11 mouse cellular contexts compared by ENCODE assay signal in genomic region chr17:45845832-45846231, GRCm38 (mm10).
DNase-seq lines count a peak whose midpoint lies in the region; TF ChIP-seq lines count a peak whose summit lies in the region.
"Had no signal": no experiment of that assay in that cellular context is flagged by ENCODE, and none has a peak within 500 bp of the region (broad histone marks: within the 10 kb centered on the region; RNA-seq: fewer than 3 reads in every experiment).

No protein-coding gene starts in this region.

- H3K4me2 ChIP-seq in CH12.LX (ENCODE audit: insufficient read depth, low read depth, poor library complexity, severe bottlenecking): no peak overlapping the region

- intact Hi-C loops in left cerebral cortex, adult 2 months (cut with DNase I): loop anchor here (5.0 kb wide), 1 partner anchor 181 kb away; no protein-coding TSS in a partner anchor

- no peak overlapping the region for H3K9ac ChIP-seq in CH12.LX (ENCODE audit: insufficient read depth, low read depth)

- peaks cover 22% of the 10 kb centered on the region for H3K9me3 ChIP-seq in CH12.LX (replicated peaks; ENCODE audit: low read length)

- peak; percentile 43 for TF ChIP-seq RAD21 in CH12.LX (IDR thresholded peaks at IDR 0.05; ENCODE audit: low read depth, low read length)

- TF ChIP-seq CTCF in left cerebral cortex, adult 2 months (IDR thresholded peaks at IDR 0.05): peak; percentile 22
- peak; percentile 25 to 58; a peak in 3 of 4 replicates for TF ChIP-seq CTCF in CH12.LX (conservative IDR thresholded peaks at IDR 0.05 in 1 of 2, IDR thresholded peaks at IDR 0.05 in 1 of 2; ENCODE audit: low read depth in 2 of 2, low read length in 2 of 2)

- H3K27me3 ChIP-seq in CH12.LX (replicated peaks): peaks cover 62% of the 10 kb centered on the region

- H3K4me3 ChIP-seq in left cerebral cortex, adult 2 months: no peak overlapping the region
- no peak overlapping the region for H3K4me3 ChIP-seq in CH12.LX (replicated peaks in 1 of 3; ENCODE audit: low read depth in 2 of 3, low read length in 2 of 3, poor library complexity in 1 of 3)
- H3K4me3 ChIP-seq: heart, embryonic 10.5 days had no signal

- no peak for TF ChIP-seq EP300 in CH12.LX (IDR thresholded peaks at IDR 0.05; ENCODE audit: low read length)

- in situ Hi-C loops in CH12.LX (cut with MboI; ENCODE audit: low pct_ligation_motif_present, low pct_unique_long_range_greater_than_20kb, low sequenced_read_pairs): no loop called here

- H3K4me1 ChIP-seq in CH12.LX (ENCODE audit: control insufficient read depth in 1 of 2, insufficient read depth in 2 of 2): no peaks in the 10 kb centered on the region; a peak in 1 of 4 replicates

- H3K79me2 ChIP-seq in CH12.LX (replicated peaks; ENCODE audit: control insufficient read depth, extremely low read depth, insufficient read depth, poor library complexity, severe bottlenecking): no peaks in the 10 kb centered on the region

- DNase-seq in left cerebral cortex, adult 2 months (ENCODE audit: extremely low spot score in 1 of 2, low spot score in 2 of 2): no peak
- DNase-seq in left cerebral cortex, adult 8-10 months (ENCODE audit: low spot score in 2 of 2): no peak
- DNase-seq in 416B (ENCODE audit: low read depth): peak; percentile 26
- peak; percentile 11 for DNase-seq in CH12.LX (ENCODE audit: extremely low read depth)
- DNase-seq in c-Kit-positive CD71-positive TER-119-positive erythroid progenitor cells, embryonic 14.5 days (ENCODE audit: low spot score): peak; percentile 11
- DNase-seq in adrenal gland, adult 8-10 months: no peak
- DNase-seq in spleen, postnatal 10 days (ENCODE audit: low spot score in 2 of 2): no peak
- no peak for DNase-seq in cerebellum, postnatal 25 days
- DNase-seq: adrenal gland, postnatal 10 days; cerebellum, adult 11-12 months had no signal

- dilution Hi-C loops in CH12.LX (cut with MboI; ENCODE audit: extremely low pct_ligation_motif_present, extremely low pct_unique_long_range_greater_than_20kb, low sequenced_read_pairs): no loop called here

- no peak overlapping the region for H3K27ac ChIP-seq in left cerebral cortex, adult 2 months
- H3K27ac ChIP-seq in CH12.LX (ENCODE audit: insufficient read depth, low read depth): no peak overlapping the region
- H3K27ac ChIP-seq: heart, embryonic 10.5 days had no signal

- no peak for TF ChIP-seq POLR2A in CH12.LX (IDR thresholded peaks at IDR 0.05; ENCODE audit: low read depth, low read length)

- H3K36me3 ChIP-seq in CH12.LX (replicated peaks in 1 of 2; ENCODE audit: control insufficient read depth in 1 of 2, insufficient read depth in 1 of 2, low read length in 1 of 2): no peaks in the 10 kb centered on the region
- H3K36me3 ChIP-seq: heart, embryonic 10.5 days had no signal

TF ChIP-seq in CH12.LX, 34 proteins besides CTCF, POLR2A, EP300 and RAD21:
- TF ChIP-seq TCF12 (IDR thresholded peaks at IDR 0.05; ENCODE audit: low read depth, low read length): no peak
- no peak for TF ChIP-seq PAX5 (IDR thresholded peaks at IDR 0.05; ENCODE audit: low read length)
- TF ChIP-seq MEF2A (IDR thresholded peaks at IDR 0.05; ENCODE audit: borderline replicate concordance, low read depth, low read length): no peak
- TF ChIP-seq USF2 (conservative IDR thresholded peaks at IDR 0.05; ENCODE audit: low read depth, low read length): no peak
- TF ChIP-seq SIN3A (IDR thresholded peaks at IDR 0.05; ENCODE audit: low read length): no peak
- peak; percentile 49 for TF ChIP-seq SMC3 (IDR thresholded peaks at IDR 0.05; ENCODE audit: low read depth, low read length)
TF ChIP-seq in CH12.LX: peak in this region for 1.

Comparison
In these comparisons a context has a peak if more than half of its experiments do, and no peak if none do; other contexts are left out.
1. DNase-seq: peak in 416B (single experiment), CH12.LX (single experiment) and c-Kit-positive CD71-positive TER-119-positive erythroid progenitor cells, embryonic 14.5 days (single experiment); none in left cerebral cortex, adult 2 months (0 of 2), left cerebral cortex, adult 8-10 months (0 of 2), adrenal gland, adult 8-10 months (single experiment), spleen, postnatal 10 days (0 of 2) and cerebellum, postnatal 25 days (0 of 2).